Mouse (Mus musculus) layer of hippocampus, adult 11-12 months (tissue): ENCODE measurements around the gene Mmp28.

ENCODE experiments used
- DNase-seq: peaks from one replicate; pipeline ENCODE4 v3.0.0; 2022; ENCODE audit warnings: low spot score

Gene Mmp28

GRCm38 (mm10) chr11:83462711-83463244, at the start of gene Mmp28:
Mmp28 (minus strand) TSS chr11:83463071.
- DNase-seq: no peak

DNA sequence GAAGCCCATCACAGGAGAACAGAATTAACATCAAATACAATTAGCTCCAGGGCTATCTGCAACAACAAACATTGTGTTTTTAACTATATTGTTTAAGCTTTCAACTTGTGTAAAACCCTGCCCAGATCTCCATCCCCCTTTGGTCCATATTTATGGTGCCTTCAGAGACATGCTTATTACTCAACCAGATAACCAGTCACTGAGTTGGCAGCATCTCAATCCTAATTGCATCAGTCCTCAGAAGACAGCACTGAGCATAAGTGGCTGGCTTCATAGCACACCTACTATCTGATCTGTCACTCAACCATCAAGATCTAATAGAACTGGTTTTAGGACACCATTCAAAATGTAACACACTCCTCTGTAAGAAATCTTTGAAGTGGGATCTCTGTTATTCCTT, 46.6 kb upstream of the Mmp28 start:
- DNase-seq: no peak

DNA sequence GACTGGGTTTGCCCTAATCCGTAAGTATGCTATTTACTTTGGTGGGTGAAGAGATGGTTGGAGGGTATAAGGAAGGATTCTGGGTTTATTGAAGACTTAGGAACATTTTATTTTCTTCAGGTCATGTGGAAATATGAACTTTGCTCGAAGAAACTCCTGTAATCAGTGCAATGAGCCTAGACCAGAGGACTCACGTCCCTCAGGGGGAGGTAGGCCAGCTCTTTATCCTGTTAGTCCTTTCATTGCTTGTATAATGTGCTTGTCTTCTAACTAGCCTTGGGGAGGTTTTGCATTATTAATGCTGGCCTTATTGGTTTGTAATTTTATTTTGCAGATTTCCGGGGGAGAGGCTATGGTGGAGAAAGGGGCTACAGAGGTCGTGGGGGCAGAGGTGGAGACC, 41.4 kb upstream of the Mmp28 start:
- DNase-seq: no peak

DNA sequence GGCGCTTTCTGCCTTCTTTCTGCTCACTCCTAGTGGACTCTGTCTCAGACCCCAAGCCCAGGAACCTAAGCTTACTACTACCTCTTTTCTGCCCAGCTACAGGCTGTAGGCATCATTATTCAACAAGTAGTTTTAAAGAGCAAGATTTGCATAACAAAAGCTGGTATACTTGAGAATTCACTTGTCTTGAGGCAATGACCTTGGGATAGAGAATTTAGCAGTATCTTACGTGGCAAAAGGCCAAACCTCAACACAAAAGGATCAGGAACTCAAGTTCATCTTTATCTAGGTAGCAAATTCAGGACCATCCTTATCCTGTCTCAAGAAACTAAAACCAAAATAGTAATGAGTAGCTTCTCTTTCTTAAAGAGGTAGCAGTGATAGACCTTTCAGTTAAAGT, 32.7 kb upstream of the Mmp28 start:
- no peak for DNase-seq

GRCm38 (mm10) chr11:83491488-83491887, 28.6 kb upstream of the Mmp28 start:
- DNase-seq: no peak

- no peak for DNase-seq
Observed at GRCm38 (mm10) chr11:83473235-83474016, 10.6 kb upstream of the Mmp28 start.

DNA sequence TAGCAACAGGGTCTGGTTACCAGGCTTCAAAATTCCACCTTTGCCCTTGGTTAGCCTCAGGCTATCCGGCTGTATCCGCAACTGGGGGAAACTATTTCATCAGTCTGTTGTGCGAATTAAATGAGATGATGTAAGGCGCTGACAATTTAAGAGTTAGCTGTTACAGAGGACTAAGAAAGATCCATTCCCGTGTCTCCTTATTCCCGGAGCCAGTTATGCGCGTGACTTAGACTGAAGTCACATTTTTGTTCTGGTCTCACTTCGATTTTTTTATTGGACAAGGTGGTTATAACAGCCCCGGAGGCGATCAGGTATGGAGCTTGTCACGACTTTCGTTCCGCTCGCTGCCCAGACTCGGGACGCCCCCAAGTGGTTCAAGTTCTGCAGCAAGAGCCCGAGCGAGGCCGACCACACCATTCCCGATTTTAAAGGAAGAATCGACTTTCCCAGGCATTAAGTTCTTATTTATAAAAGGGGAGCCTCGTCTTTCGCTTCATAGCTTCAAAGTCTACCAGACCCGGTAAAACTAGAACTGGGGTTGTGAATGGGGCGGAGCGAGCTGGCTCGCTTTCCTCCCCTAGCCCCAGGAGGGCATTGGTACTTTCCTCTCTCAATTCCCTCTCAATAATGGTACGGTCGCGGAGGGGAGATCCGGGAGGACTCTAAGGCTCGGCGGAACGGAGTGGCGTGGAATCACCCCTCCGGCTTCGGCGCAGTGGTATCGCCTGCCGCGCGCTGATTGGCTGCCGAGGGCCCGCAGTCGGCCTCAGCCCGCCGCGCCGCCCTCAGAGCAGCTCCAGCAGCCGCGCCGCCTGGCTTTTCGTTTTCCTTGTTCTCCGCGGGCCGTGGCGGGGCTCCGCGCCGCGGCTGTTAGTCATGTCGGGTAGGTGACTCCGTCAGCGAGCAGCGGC, 9.7 kb upstream of the Mmp28 start, which contains the start of gene Taf15:
TSS of gene Taf15 (plus strand) at position 763 of the 911 bp plus-strand sequence.
- peak; percentile 98 for DNase-seq

DNA sequence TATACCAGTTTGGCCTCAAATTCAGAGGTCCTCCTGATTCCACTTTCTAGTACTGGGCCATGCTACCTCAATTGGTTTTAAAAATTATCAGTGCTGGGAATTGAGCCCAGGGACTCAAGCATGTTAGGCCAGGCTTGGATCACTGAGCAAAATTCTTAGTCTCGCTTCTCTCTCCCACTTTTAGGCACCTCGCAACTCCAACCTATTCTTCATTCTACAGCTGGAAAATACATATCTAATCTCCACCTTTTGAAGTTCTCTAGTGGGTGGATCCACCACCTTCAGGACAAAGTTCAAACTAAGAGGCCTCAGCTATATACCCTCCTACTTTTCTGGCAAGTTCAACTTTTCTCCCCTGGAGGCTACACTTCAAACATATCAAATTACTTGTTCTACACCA, 8.9 kb upstream of the Mmp28 start:
- no peak for DNase-seq

- no peak for DNase-seq
Observed at GRCm38 (mm10) chr11:83468765-83469164, 5.9 kb upstream of the Mmp28 start.

DNA sequence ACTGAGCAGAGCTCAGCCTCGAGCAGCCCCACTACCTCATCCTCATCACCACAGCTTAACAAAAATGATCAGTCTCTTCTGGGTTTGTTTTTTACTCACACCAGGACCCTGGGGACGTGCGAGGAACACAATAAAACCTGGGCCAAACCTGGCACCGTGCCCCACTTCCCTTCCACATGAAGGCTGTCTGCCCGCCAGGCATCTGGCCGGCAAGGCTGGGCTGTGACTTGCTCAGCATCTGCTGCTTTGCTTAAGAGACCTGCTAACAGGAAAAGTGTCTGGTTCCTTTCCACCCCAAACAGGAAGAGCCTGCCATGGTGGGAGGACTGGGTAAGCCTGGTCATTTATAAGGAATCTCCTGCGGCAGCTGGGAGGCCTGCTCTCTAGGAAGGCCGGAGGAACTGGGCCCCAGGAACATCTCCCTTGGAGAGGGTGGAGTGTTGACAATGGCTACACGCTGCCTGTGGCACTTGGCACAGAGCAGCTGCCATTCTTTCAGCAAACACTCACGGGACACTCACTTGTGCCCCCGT, 4.3 kb upstream of the Mmp28 start:
- DNase-seq: peak; percentile 44

DNA sequence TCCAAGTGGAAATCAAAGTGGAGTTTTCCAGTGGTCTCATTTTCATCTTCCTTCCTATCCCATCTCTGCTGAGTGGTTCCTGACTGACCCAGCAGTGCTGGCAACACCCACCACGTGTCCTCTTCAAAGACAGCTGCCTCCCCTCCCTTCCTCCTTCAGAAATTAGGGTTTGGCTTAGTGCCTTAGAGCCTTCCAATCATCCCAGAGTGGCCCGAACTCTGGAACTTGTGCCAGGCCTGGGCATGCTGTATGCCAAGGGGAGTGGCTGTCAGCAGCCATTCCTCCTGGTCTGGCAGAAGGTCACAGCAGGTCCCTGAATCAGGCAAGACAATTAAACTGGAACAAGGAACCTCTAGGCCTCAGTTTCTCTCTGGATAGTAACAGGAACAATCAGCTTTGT, 3.1 kb upstream of the Mmp28 start:
- no peak for DNase-seq

- DNase-seq: no peak
Observed at GRCm38 (mm10) chr11:83461462-83462027, 1.3 kb downstream of the Mmp28 start.

GRCm38 (mm10) chr11:83457912-83458601, 4.8 kb downstream of the Mmp28 start:
- DNase-seq: no peak

DNA sequence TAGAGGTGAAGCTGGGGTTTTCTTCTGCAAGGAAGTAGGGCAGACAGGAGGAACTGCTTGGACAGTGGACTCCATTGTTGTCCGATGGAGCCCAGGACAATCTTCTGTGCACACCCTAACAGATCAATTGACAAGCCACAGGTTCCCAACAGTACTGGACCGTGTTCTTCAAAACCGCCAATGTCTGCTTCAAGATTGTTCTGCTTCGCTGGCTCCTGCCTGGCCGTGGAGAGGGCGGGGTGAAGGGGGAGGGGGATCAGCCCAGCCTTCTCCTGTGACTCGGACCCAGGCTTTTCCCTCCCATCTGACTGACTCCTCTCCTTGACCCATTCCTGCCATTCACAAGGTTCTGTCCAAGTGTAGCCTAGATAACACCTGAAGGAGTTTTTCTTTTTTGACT, 5.6 kb downstream of the Mmp28 start:
- DNase-seq: no peak

- no peak for DNase-seq
Observed at GRCm38 (mm10) chr11:83455608-83456007, 7.3 kb downstream of the Mmp28 start.

- no peak for DNase-seq
Observed at GRCm38 (mm10) chr11:83454548-83454947, 8.3 kb downstream of the Mmp28 start.

DNA sequence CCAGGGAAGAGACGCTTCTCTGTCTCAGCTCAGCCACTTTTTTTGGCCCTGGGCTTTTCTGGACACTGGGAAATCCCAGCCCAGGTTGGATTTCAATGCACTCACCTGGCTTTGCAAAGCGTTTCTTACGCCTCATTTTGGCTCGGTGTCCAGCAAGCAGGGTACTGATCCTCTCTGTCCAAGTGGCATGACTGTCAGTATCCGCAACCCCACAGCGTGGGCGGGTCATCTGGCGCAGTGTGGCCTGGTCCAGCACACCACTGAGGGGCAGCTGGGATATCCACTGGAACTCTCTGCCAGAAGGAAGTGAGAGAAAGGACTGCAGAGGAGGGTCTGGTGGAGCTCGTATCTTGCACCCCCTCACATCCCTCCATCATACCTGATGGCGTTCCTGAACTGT, 11.6 kb downstream of the Mmp28 start:
- DNase-seq: no peak

- no peak for DNase-seq
Observed at GRCm38 (mm10) chr11:83450550-83450949, 12.3 kb downstream of the Mmp28 start.

GRCm38 (mm10) chr11:83449298-83449697, 13.6 kb downstream of the Mmp28 start:
- DNase-seq: no peak

- DNase-seq: no peak
Observed at GRCm38 (mm10) chr11:83448927-83449236, 14.0 kb downstream of the Mmp28 start.

- DNase-seq: no peak
Observed at GRCm38 (mm10) chr11:83448021-83448926, 14.6 kb downstream of the Mmp28 start.
